Mouse (Mus musculus) mouse embryonic stem cell (cell line): Measurements from ENCODE around the gene Acer3.

Experiments
- in situ Hi-C, 2 experiments: fragments of 300-500 bp; cut with MboI; formaldehyde crosslinking; loops; 1 replicate in 1 of 2; 3 replicates in 1 of 2; pipeline ENCODE4 v1.14.3; 2019 to 2020; ENCODE audit warnings: low sequenced_read_pairs in 2 of 2, low pct_unique_long_range_greater_than_20kb in 1 of 2, mixed read lengths in 1 of 2; ENCODE audit not compliant: unreplicated experiment in 1 of 2

Gene Acer3

GRCm38 (mm10) chr7:98194026-98194792, 126.8 kb downstream of the Acer3 start:
- in situ Hi-C loops, result no loop called here

- in situ Hi-C loops, result no loop called here
Observed at GRCm38 (mm10) chr7:98193515-98194025, 127.4 kb downstream of the Acer3 start.

GRCm38 (mm10) chr7:98191571-98192250, 129.3 kb downstream of the Acer3 start:
- in situ Hi-C loops, result no loop called here

- in situ Hi-C loops, result no loop called here
Observed at GRCm38 (mm10) chr7:98190578-98190977, 130.4 kb downstream of the Acer3 start.

- in situ Hi-C loops, result loop anchor here in 1 of 2 experiments (5.0 kb wide), 1 partner anchor 37 kb away; no protein-coding TSS in a partner anchor
Observed at GRCm38 (mm10) chr7:98189745-98190144, 131.3 kb downstream of the Acer3 start.

GRCm38 (mm10) chr7:98188680-98189079, 132.3 kb downstream of the Acer3 start:
- in situ Hi-C loops, result loop anchor here in 1 of 2 experiments (5.0 kb wide), 1 partner anchor 36 kb away; no protein-coding TSS in a partner anchor

- in situ Hi-C loops, result loop anchor here in 1 of 2 experiments (5.0 kb wide), 1 partner anchor 36 kb away; no protein-coding TSS in a partner anchor
Observed at GRCm38 (mm10) chr7:98188238-98188637, 132.8 kb downstream of the Acer3 start.

GRCm38 (mm10) chr7:98187332-98187731, 133.7 kb downstream of the Acer3 start:
- in situ Hi-C loops, result loop anchor here in 1 of 2 experiments (5.0 kb wide), 1 partner anchor 35 kb away; no protein-coding TSS in a partner anchor

- in situ Hi-C loops, result loop anchor here in 1 of 2 experiments (5.0 kb wide), 1 partner anchor 34 kb away; no protein-coding TSS in a partner anchor
Observed at GRCm38 (mm10) chr7:98186637-98187036, 134.4 kb downstream of the Acer3 start.

GRCm38 (mm10) chr7:98185326-98185725, 135.7 kb downstream of the Acer3 start:
- in situ Hi-C loops, result loop anchor here in 1 of 2 experiments (5.0 kb wide), 1 partner anchor 33 kb away; no protein-coding TSS in a partner anchor

GRCm38 (mm10) chr7:98178560-98179231, 142.3 kb downstream of the Acer3 start:
- in situ Hi-C loops, result no loop called here

- in situ Hi-C loops, result no loop called here
Observed at GRCm38 (mm10) chr7:98177929-98178559, 143.0 kb downstream of the Acer3 start, which contains the start of gene Capn5. Gene Capn5, minus strand, starts transcription at chr7:98178274.

GRCm38 (mm10) chr7:98177566-98177928, 143.5 kb downstream of the Acer3 start:
- in situ Hi-C loops, result no loop called here

GRCm38 (mm10) chr7:98177071-98177485, 143.9 kb downstream of the Acer3 start:
- in situ Hi-C loops, result no loop called here

GRCm38 (mm10) chr7:98176322-98177070, 144.5 kb downstream of the Acer3 start:
- in situ Hi-C loops, result no loop called here

- in situ Hi-C loops, result no loop called here
Observed at GRCm38 (mm10) chr7:98174883-98175755, 145.9 kb downstream of the Acer3 start.

- in situ Hi-C loops, result no loop called here
Observed at GRCm38 (mm10) chr7:98173408-98173807, 147.6 kb downstream of the Acer3 start.
